Mouse (Mus musculus) midbrain, postnatal 0 days (tissue): Measurements from ENCODE around the gene Ggt5. TPM values are rescaled to one million over a fixed set of nuclear protein-coding genes. Genes with fewer than 3 reads are reported as not detected.
A peak's percentile ranks its signal among the peaks of the same experiment; 100 is the strongest.

ENCODE experiments used
- ATAC-seq: fragments of 200-750 bp; cut with Nextera tagmentation; 2 replicates; pipeline ENCODE4 v1.8.0; 2017; ENCODE audit warnings: moderate number of reproducible peaks, mild to moderate bottlenecking, moderate TSS enrichment, moderate library complexity; ENCODE audit not compliant: low FRiP score
- DNase-seq: peaks from one replicate; pipeline ENCODE4 v3.0.0-alpha.2; 2015; ENCODE audit warnings: low spot score
- H3K27ac ChIP-seq: fragments of 300-500 bp; sonication (generic); 2 replicates; pipeline ENCODE4 v1.5.1; 2014; ENCODE audit warnings: low read depth, mild to moderate bottlenecking, low read length, mixed read lengths
- H3K27me3 ChIP-seq: fragments of 300-500 bp; sonication (generic); 2 replicates; pipeline ENCODE4 v1.6.1; 2014; ENCODE audit warnings: low read length, control low read depth, mixed read lengths; ENCODE audit not compliant: insufficient read depth
- H3K36me3 ChIP-seq: fragments of 300-500 bp; sonication (generic); 2 replicates; pipeline ENCODE4 v1.6.1; 2014; ENCODE audit warnings: low read length, control low read depth, mixed read lengths; ENCODE audit not compliant: insufficient read depth
- H3K4me1 ChIP-seq: fragments of 300-500 bp; sonication (generic); 2 replicates; pipeline ENCODE4 v1.6.1; 2014; ENCODE audit warnings: mild to moderate bottlenecking, control low read depth, antibody characterized with exemption, low read length, mixed read lengths; ENCODE audit not compliant: insufficient read depth
- H3K4me2 ChIP-seq: fragments of 300-500 bp; sonication (generic); 2 replicates; pipeline ENCODE4 v1.6.1; 2014; ENCODE audit warnings: low read depth, mild to moderate bottlenecking, low read length, mixed read lengths; ENCODE audit not compliant: poor library complexity, severe bottlenecking
- H3K4me3 ChIP-seq: fragments of 300-500 bp; sonication (generic); 2 replicates; pipeline ENCODE4 v1.5.1; 2014; ENCODE audit warnings: low read depth, mild to moderate bottlenecking, low read length, moderate library complexity
- H3K9ac ChIP-seq: fragments of 300-500 bp; sonication (generic); replicated peaks from 2 replicates; pipeline ENCODE4 v1.6.1; 2014; ENCODE audit warnings: mild to moderate bottlenecking, low read length, moderate library complexity, mixed read lengths; ENCODE audit not compliant: poor library complexity, severe bottlenecking
- H3K9me3 ChIP-seq: fragments of 300-500 bp; sonication (generic); 2 replicates; pipeline ENCODE4 v1.6.1; 2016; ENCODE audit warnings: low read length, control low read depth
- CTCF ChIP-seq: IDR thresholded peaks from 2 replicates; pipeline ENCODE4 v1.5.1; 2016; ENCODE audit warnings: antibody characterized with exemption, mild to moderate bottlenecking
- WGBS: fragments of 180-500 bp; shearing (Covaris S2); extraction: QIAGEN DNeasy Blood & Tissue Kit; methylation state at CpG from one replicate; pipeline ENCODE4 v1.1.7; 2014; 5-methylcytosine and 5-hydroxymethylcytosine counted together
- polyA plus RNA-seq: library from polyadenylated mRNA; unstranded; fragments of >200 nt; fragmentation: Nextera tagmentation; extraction: Ambion mirVana; gene quantifications from 2 replicates; pipeline ENCODE4 v1.2.1, GENCODE M21; 2015
- total RNA-seq: library from RNA; depleted of rRNA; stranded (reverse); fragments of >200 nt; gene quantifications from 2 replicates; pipeline ENCODE4 v1.2.3, GENCODE M21; 2014; rRNA removed

Gene Ggt5
- total and polyA plus RNA-seq, 2 experiments from 2014 or later = 1.3 to 5.8 TPM

- no peaks in the 10 kb centered on the region for H3K9me3 ChIP-seq
- H3K9ac ChIP-seq = no peak overlapping the region
- H3K27ac ChIP-seq = no peak overlapping the region
- no peak overlapping the region for H3K4me3 ChIP-seq
- H3K27me3 ChIP-seq = no peaks in the 10 kb centered on the region
- peaks cover 20% of the 10 kb centered on the region for H3K4me1 ChIP-seq
- no peak for TF ChIP-seq CTCF
- DNase-seq = no peak
- 96% methylated on average over 6 of the region's 6 CpGs for WGBS
- no peak for ATAC-seq
- H3K36me3 ChIP-seq = peaks cover 27% of the 10 kb centered on the region
- no peak overlapping the region for H3K4me2 ChIP-seq
Measured at GRCm38 (mm10) chr10:75664673-75665270, 75.6 kb downstream of the Ggt5 start.

- peaks cover 20% of the 10 kb centered on the region for H3K4me1 ChIP-seq
- H3K36me3 ChIP-seq = peaks cover 41% of the 10 kb centered on the region
- peak overlapping the region; percentile 49 for H3K4me3 ChIP-seq
- peak overlapping the region; percentile 69 for H3K27ac ChIP-seq
- no peak for TF ChIP-seq CTCF
- H3K27me3 ChIP-seq = no peaks in the 10 kb centered on the region
- DNase-seq (peak; percentile 54), ATAC-seq (peak; percentile 10; the same call in 1 of the 2 replicates)
- WGBS = 25% methylated on average over 4 of the region's 4 CpGs
- H3K4me2 ChIP-seq = peak overlapping the region; percentile 97
- no peaks in the 10 kb centered on the region for H3K9me3 ChIP-seq
- peak overlapping the region; percentile 60; the same call in 1 of the 2 replicates for H3K9ac ChIP-seq
Measured at GRCm38 (mm10) chr10:75666451-75667030, 77.4 kb downstream of the Ggt5 start.

Other genes with a start within 250 kb of the Ggt5 start
- 0.52 TPM in 1 of 2 replicates, not detected in the other for gene Upb1, start 188.2 kb upstream of the Ggt5 start, total RNA-seq
- 0.44 and 0.72 TPM in 2 replicates for gene Upb1, start 188.2 kb upstream of the Ggt5 start, polyA plus RNA-seq
- gene Snrpd3, start 71.8 kb upstream of the Ggt5 start, total RNA-seq = 17.2 and 20.4 TPM in 2 replicates
- gene Snrpd3, start 71.8 kb upstream of the Ggt5 start, polyA plus RNA-seq = 137 and 143 TPM in 2 replicates
- gene Gucd1, start 71.4 kb upstream of the Ggt5 start, total RNA-seq = 41.2 and 48.0 TPM in 2 replicates
- gene Gucd1, start 71.4 kb upstream of the Ggt5 start, polyA plus RNA-seq = 12.6 and 14.4 TPM in 2 replicates
- 41.4 and 44.2 TPM in 2 replicates for gene Lrrc75b, start 29.0 kb upstream of the Ggt5 start, total RNA-seq
- gene Lrrc75b, start 29.0 kb upstream of the Ggt5 start, polyA plus RNA-seq = 37.5 and 39.5 TPM in 2 replicates
- gene Ggt1, start 27.7 kb upstream of the Ggt5 start, total RNA-seq = 1.4 and 5.4 TPM in 2 replicates
- gene Ggt1, start 27.7 kb upstream of the Ggt5 start, polyA plus RNA-seq = 1.0 and 2.0 TPM in 2 replicates
- gene Susd2, start 54.7 kb downstream of the Ggt5 start, total RNA-seq = 7.8 and 10.7 TPM in 2 replicates
- gene Susd2, start 54.7 kb downstream of the Ggt5 start, polyA plus RNA-seq = 4.8 and 6.4 TPM in 2 replicates
- 83.4 and 93.3 TPM in 2 replicates for gene Cabin1, start 175.0 kb downstream of the Ggt5 start, total RNA-seq
- 30.1 and 31.6 TPM in 2 replicates for gene Cabin1, start 175.0 kb downstream of the Ggt5 start, polyA plus RNA-seq
- gene Ddt, start 184.1 kb downstream of the Ggt5 start, total RNA-seq = 71.1 and 72.9 TPM in 2 replicates
- 92.9 and 102 TPM in 2 replicates for gene Ddt, start 184.1 kb downstream of the Ggt5 start, polyA plus RNA-seq
- not detected in 2 replicates for gene Gm20441, start 191.6 kb downstream of the Ggt5 start, total RNA-seq
- not detected in 2 replicates for gene Gm20441, start 191.6 kb downstream of the Ggt5 start, polyA plus RNA-seq
- gene Gstt3, start 192.1 kb downstream of the Ggt5 start, total RNA-seq = 3.6 and 7.7 TPM in 2 replicates
- gene Gstt3, start 192.1 kb downstream of the Ggt5 start, polyA plus RNA-seq = 2.5 and 2.8 TPM in 2 replicates
- 22.6 and 37.1 TPM in 2 replicates for gene Gstt1, start 209.2 kb downstream of the Ggt5 start, total RNA-seq
- gene Gstt1, start 209.2 kb downstream of the Ggt5 start, polyA plus RNA-seq = 21.4 and 26.2 TPM in 2 replicates
- gene Gstt4, start 233.2 kb downstream of the Ggt5 start, total RNA-seq = not detected in 2 replicates
- not detected in 2 replicates for gene Gstt4, start 233.2 kb downstream of the Ggt5 start, polyA plus RNA-seq
- 2.0 and 5.5 TPM in 2 replicates for gene Gstt2, start 248.1 kb downstream of the Ggt5 start, total RNA-seq
- 7.7 and 10.7 TPM in 2 replicates for gene Gstt2, start 248.1 kb downstream of the Ggt5 start, polyA plus RNA-seq